Mouse (Mus musculus) forebrain, embryonic 13.5 days (tissue): ENCODE data around the gene Dock9. TPM values are rescaled to one million over a fixed set of nuclear protein-coding genes. Genes with fewer than 3 reads are reported as not detected.
A peak's percentile ranks its signal among the peaks of the same experiment; 100 is the strongest.

ENCODE experiments used
- ATAC-seq: fragments of 200-750 bp; cut with Nextera tagmentation; 2 replicates; pipeline ENCODE4 v1.8.0; 2017
- H3K27ac ChIP-seq: fragments of 300-500 bp; sonication (generic); 2 replicates; pipeline ENCODE4 v1.5.1; 2015; ENCODE audit warnings: inconsistent platforms, mild to moderate bottlenecking, moderate library complexity
- H3K27me3 ChIP-seq: fragments of 300-500 bp; sonication (generic); 2 replicates; pipeline ENCODE4 v1.6.1; 2015; ENCODE audit warnings: mild to moderate bottlenecking, inconsistent platforms
- H3K36me3 ChIP-seq: fragments of 300-500 bp; sonication (generic); 2 replicates; pipeline ENCODE4 v1.6.1; 2015; ENCODE audit warnings: mild to moderate bottlenecking, inconsistent platforms; ENCODE audit not compliant: poor library complexity, severe bottlenecking
- H3K4me1 ChIP-seq: fragments of 300-500 bp; sonication (generic); 2 replicates; pipeline ENCODE4 v1.6.1; 2015; ENCODE audit warnings: inconsistent platforms
- H3K4me2 ChIP-seq: fragments of 300-500 bp; sonication (generic); 2 replicates; pipeline ENCODE4 v1.6.1; 2015; ENCODE audit warnings: inconsistent platforms, mild to moderate bottlenecking, moderate library complexity
- H3K4me3 ChIP-seq: fragments of 300-500 bp; sonication (generic); 2 replicates; pipeline ENCODE4 v1.5.1; 2015; ENCODE audit warnings: mild to moderate bottlenecking, inconsistent platforms
- H3K9ac ChIP-seq: fragments of 300-500 bp; sonication (generic); 2 replicates; pipeline ENCODE4 v1.6.1; 2015; ENCODE audit warnings: mild to moderate bottlenecking, inconsistent platforms
- H3K9me3 ChIP-seq: fragments of 300-500 bp; sonication (generic); replicated peaks from 2 replicates; pipeline ENCODE4 v1.6.1; 2016; ENCODE audit warnings: inconsistent platforms
- WGBS: fragments of 180-500 bp; shearing (Covaris S2); methylation state at CpG from one replicate; pipeline ENCODE4 v1.1.7; 2015; 5-methylcytosine and 5-hydroxymethylcytosine counted together
- polyA plus RNA-seq: library from polyadenylated mRNA; unstranded; fragments of >200 nt; fragmentation: Nextera tagmentation; extraction: Ambion mirVana; gene quantifications from 2 replicates; pipeline ENCODE4 v1.2.1, GENCODE M21; 2015

Gene Dock9
- polyA plus RNA-seq, 1 experiment from 2014 or later, result 4.2 TPM

- Histone ChIP-seq H3K27me3 (no peaks in the 10 kb centered on the region), H3K9ac (no peak overlapping the region), H3K4me1 (peaks cover 4% of the 10 kb centered on the region), H3K4me3 (no peak overlapping the region), H3K27ac (no peak overlapping the region), H3K4me2 (no peak overlapping the region), H3K9me3 (no peaks in the 10 kb centered on the region), H3K36me3 (no peaks in the 10 kb centered on the region)
- 73% methylated on average over 21 of the region's 21 CpGs for WGBS
- ATAC-seq, result no peak
Observed at GRCm38 (mm10) chr14:121585906-121586765, 211.5 kb downstream of the Dock9 start.

GRCm38 (mm10) chr14:121579055-121579454, 218.6 kb downstream of the Dock9 start:
- Histone ChIP-seq H3K4me1 (no peaks in the 10 kb centered on the region), H3K9ac (no peak overlapping the region), H3K27me3 (no peaks in the 10 kb centered on the region), H3K4me3 (no peak overlapping the region), H3K36me3 (no peaks in the 10 kb centered on the region), H3K27ac (no peak overlapping the region), H3K4me2 (no peak overlapping the region), H3K9me3 (no peaks in the 10 kb centered on the region)
- peak; percentile 71 for ATAC-seq
- WGBS, result 38% methylated on average over 3 of the region's 3 CpGs

- WGBS, result 94% methylated on average over 5 of the region's 5 CpGs
- ATAC-seq, result no peak
Observed at GRCm38 (mm10) chr14:121573391-121573790, 224.2 kb downstream of the Dock9 start.

GRCm38 (mm10) chr14:121566794-121567201, 230.8 kb downstream of the Dock9 start:
- no peak overlapping the region for H3K27ac ChIP-seq
- no peaks in the 10 kb centered on the region for H3K9me3 ChIP-seq
- no peak overlapping the region for H3K4me2 ChIP-seq
- WGBS, result 11% methylated on average over 9 of the region's 9 CpGs
- H3K4me1 ChIP-seq, result peaks cover 25% of the 10 kb centered on the region
- H3K9ac ChIP-seq, result no peak overlapping the region
- ATAC-seq, result peak; percentile 63
- H3K27me3 ChIP-seq, result no peaks in the 10 kb centered on the region
- no peaks in the 10 kb centered on the region for H3K36me3 ChIP-seq
- H3K4me3 ChIP-seq, result no peak overlapping the region

More at GRCm38 (mm10) chr14:121573391-121573790, 224.2 kb downstream of the Dock9 start:
- Histone ChIP-seq H3K36me3 (no peaks in the 10 kb centered on the region), H3K9ac (no peak overlapping the region), H3K4me2 (no peak overlapping the region), H3K27me3 (no peaks in the 10 kb centered on the region), H3K27ac (no peak overlapping the region), H3K4me1 (no peaks in the 10 kb centered on the region), H3K4me3 (no peak overlapping the region), H3K9me3 (no peaks in the 10 kb centered on the region)

GRCm38 (mm10) chr14:121565930-121566329, 231.7 kb downstream of the Dock9 start:
- Histone ChIP-seq H3K4me2 (no peak overlapping the region), H3K9me3 (no peaks in the 10 kb centered on the region)

GRCm38 (mm10) chr14:121564656-121565055, 233.0 kb downstream of the Dock9 start:
- ATAC-seq, result no peak

More at GRCm38 (mm10) chr14:121565930-121566329, 231.7 kb downstream of the Dock9 start:
- Histone ChIP-seq H3K9ac (no peak overlapping the region), H3K36me3 (no peaks in the 10 kb centered on the region), H3K27ac (no peak overlapping the region), H3K4me1 (peaks cover 25% of the 10 kb centered on the region), H3K27me3 (no peaks in the 10 kb centered on the region), H3K4me3 (no peak overlapping the region)
- WGBS, result 54% methylated on average over 6 of the region's 6 CpGs
- no peak for ATAC-seq

GRCm38 (mm10) chr14:121563954-121564353, 233.7 kb downstream of the Dock9 start:
- no peaks in the 10 kb centered on the region for H3K27me3 ChIP-seq
- no peaks in the 10 kb centered on the region for H3K36me3 ChIP-seq
- no peak overlapping the region for H3K4me2 ChIP-seq
- H3K4me1 ChIP-seq, result peaks cover 25% of the 10 kb centered on the region
- no peak overlapping the region for H3K9ac ChIP-seq
- no peak overlapping the region for H3K4me3 ChIP-seq
- no peak for ATAC-seq
- WGBS, result 74% methylated on average over 4 of the region's 4 CpGs
- no peaks in the 10 kb centered on the region for H3K9me3 ChIP-seq
- no peak overlapping the region for H3K27ac ChIP-seq

More at GRCm38 (mm10) chr14:121564656-121565055, 233.0 kb downstream of the Dock9 start:
- no peak overlapping the region for H3K4me2 ChIP-seq
- no peak overlapping the region for H3K4me3 ChIP-seq
- H3K27me3 ChIP-seq, result no peaks in the 10 kb centered on the region
- H3K36me3 ChIP-seq, result no peaks in the 10 kb centered on the region
- peaks cover 25% of the 10 kb centered on the region for H3K4me1 ChIP-seq
- 34% methylated on average over 7 of the region's 7 CpGs for WGBS
- H3K27ac ChIP-seq, result peak overlapping the region; percentile 37; the same call in 1 of the 2 replicates
- H3K9me3 ChIP-seq, result no peaks in the 10 kb centered on the region
- no peak overlapping the region for H3K9ac ChIP-seq

- no peak overlapping the region for H3K9ac ChIP-seq
- ATAC-seq, result no peak
- WGBS, result 69% methylated on average over 13 of the region's 13 CpGs
- H3K4me2 ChIP-seq, result no peak overlapping the region
- no peaks in the 10 kb centered on the region for H3K9me3 ChIP-seq
- H3K36me3 ChIP-seq, result no peaks in the 10 kb centered on the region
- H3K27me3 ChIP-seq, result no peaks in the 10 kb centered on the region
- H3K4me3 ChIP-seq, result no peak overlapping the region
- no peaks in the 10 kb centered on the region for H3K4me1 ChIP-seq
- H3K27ac ChIP-seq, result no peak overlapping the region
Observed at GRCm38 (mm10) chr14:121559026-121559425, 238.6 kb downstream of the Dock9 start.

- Histone ChIP-seq H3K36me3 (no peaks in the 10 kb centered on the region), H3K4me2 (no peak overlapping the region), H3K9ac (no peak overlapping the region), H3K27me3 (no peaks in the 10 kb centered on the region), H3K27ac (no peak overlapping the region), H3K9me3 (no peaks in the 10 kb centered on the region), H3K4me3 (no peak overlapping the region), H3K4me1 (no peaks in the 10 kb centered on the region)
- 90% methylated on average over 21 of the region's 21 CpGs for WGBS
- ATAC-seq, result no peak
Observed at GRCm38 (mm10) chr14:121556401-121557315, 241.0 kb downstream of the Dock9 start.

- Histone ChIP-seq H3K9ac (no peak overlapping the region), H3K36me3 (peaks cover 4% of the 10 kb centered on the region; the same call in 1 of the 2 replicates), H3K4me2 (no peak overlapping the region), H3K4me3 (no peak overlapping the region), H3K27ac (no peak overlapping the region), H3K27me3 (no peaks in the 10 kb centered on the region), H3K9me3 (no peaks in the 10 kb centered on the region), H3K4me1 (no peaks in the 10 kb centered on the region)
- ATAC-seq, result no peak
Observed at GRCm38 (mm10) chr14:121553785-121554184, 243.9 kb downstream of the Dock9 start.

GRCm38 (mm10) chr14:121552586-121552985, 245.1 kb downstream of the Dock9 start:
- WGBS, result 78% methylated on average over 5 of the region's 5 CpGs
- Histone ChIP-seq H3K27ac (no peak overlapping the region), H3K9me3 (no peaks in the 10 kb centered on the region), H3K4me3 (no peak overlapping the region), H3K4me2 (no peak overlapping the region), H3K36me3 (peaks cover 4% of the 10 kb centered on the region; the same call in 1 of the 2 replicates), H3K9ac (no peak overlapping the region), H3K27me3 (no peaks in the 10 kb centered on the region), H3K4me1 (no peaks in the 10 kb centered on the region)
- ATAC-seq, result no peak

- no peaks in the 10 kb centered on the region for H3K9me3 ChIP-seq
- H3K9ac ChIP-seq, result no peak overlapping the region
- H3K4me2 ChIP-seq, result no peak overlapping the region
- ATAC-seq, result no peak
- no peak overlapping the region for H3K4me3 ChIP-seq
- H3K27me3 ChIP-seq, result no peaks in the 10 kb centered on the region
- H3K27ac ChIP-seq, result no peak overlapping the region
- no peaks in the 10 kb centered on the region for H3K4me1 ChIP-seq
- WGBS, result 73% methylated on average over 6 of the region's 6 CpGs
- peaks cover 4% of the 10 kb centered on the region; the same call in 1 of the 2 replicates for H3K36me3 ChIP-seq
Observed at GRCm38 (mm10) chr14:121549834-121550233, 247.8 kb downstream of the Dock9 start.
